Mouse (Mus musculus) left cerebral cortex, postnatal 25 days (tissue): ENCODE data around the gene Rsu1. TPM values are rescaled to one million over a fixed set of nuclear protein-coding genes. Genes with fewer than 3 reads are reported as not detected.

ENCODE experiments used
- DNase-seq, 2 experiments: peaks; one replicate each; pipeline ENCODE4 v3.0.0; 2022; ENCODE audit warnings: low spot score in 2 of 2, mixed read lengths in 1 of 2
- intact Hi-C: fragments of 180-260 bp; cut with DNase I; formaldehyde crosslinking; loops from one replicate; pipeline ENCODE4 v1.15.1; 2025
- total RNA-seq, 2 experiments: library from RNA; stranded (reverse); gene quantifications; 2 replicates each; pipeline ENCODE4 v1.2.3; 2021

Gene Rsu1
- total RNA-seq, 2 experiments from 2014 or later: 31.8 to 42.1 TPM

DNA sequence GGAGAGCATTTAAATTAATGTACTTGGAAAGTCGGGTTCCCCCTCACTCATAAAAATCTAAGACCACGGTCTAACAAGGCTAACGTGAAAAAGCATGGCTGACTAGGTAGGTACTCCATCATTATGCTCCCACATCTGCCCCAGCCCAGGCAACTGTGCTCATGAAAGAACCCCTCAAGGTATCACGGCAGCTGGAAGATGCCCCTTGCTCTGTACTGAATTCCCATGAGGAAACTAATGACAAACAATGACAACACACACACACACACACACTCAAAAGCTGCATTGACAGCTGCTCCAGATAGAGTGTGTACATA, 95.0 kb downstream of the Rsu1 start:
- intact Hi-C loops: no loop called here
- no peak for DNase-seq

DNA sequence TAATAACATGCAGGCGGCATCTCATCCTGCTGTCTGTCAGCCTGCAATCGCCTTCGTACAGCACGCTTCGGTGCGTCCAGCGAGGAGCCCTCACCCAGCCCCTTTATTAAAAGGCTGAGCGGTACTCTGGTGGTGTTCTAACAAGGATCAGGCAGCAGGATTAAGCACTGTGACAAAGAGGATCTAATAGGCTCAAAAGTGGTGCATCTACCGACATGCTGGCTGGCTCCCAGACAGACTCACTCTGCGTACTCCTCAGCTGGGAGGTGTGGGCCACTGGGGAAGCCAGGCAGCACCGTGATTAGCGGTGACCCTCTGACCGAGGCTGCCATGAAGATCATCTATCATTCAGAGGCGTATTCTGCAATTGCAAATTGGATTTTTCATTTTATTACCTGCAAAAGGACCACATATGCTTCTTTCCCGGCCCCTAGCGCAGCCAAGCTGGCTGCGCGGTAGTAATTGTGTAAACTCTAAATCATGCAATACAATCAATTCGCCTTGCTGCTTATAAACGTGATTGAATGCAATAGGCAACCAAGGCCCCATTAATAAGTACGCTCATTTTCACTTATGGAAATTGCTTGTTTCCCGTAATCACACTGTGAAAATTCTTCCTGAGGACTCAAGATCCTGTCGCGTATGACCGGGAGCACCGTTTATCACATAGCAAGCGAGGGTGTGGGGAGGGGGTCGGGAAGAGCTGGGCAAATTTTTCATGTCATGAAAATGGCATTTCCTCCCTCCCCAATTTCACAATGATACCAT, 95.5 kb downstream of the Rsu1 start:
- no peak for DNase-seq
- intact Hi-C loops: no loop called here

DNA sequence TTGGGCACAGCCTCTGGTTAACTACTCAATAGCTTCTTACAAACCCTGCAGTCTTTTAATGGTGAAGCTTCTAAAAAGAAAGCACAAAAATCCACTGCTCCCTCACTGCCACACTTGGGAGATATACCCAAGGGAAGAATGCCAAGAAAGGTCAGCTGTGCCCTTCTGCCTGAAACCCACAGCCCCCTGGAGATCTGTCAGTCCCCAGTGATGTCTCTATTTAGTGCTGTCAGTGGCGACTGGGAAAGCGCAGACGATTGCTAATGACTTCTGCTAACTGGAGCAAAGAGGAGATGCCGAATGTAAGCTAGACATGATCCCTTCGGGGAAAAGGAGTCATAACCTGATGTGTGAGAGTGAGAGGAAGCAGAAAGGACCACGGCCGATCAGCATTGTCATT, 96.8 kb downstream of the Rsu1 start:
- no peak for DNase-seq
- intact Hi-C loops: no loop called here

DNA sequence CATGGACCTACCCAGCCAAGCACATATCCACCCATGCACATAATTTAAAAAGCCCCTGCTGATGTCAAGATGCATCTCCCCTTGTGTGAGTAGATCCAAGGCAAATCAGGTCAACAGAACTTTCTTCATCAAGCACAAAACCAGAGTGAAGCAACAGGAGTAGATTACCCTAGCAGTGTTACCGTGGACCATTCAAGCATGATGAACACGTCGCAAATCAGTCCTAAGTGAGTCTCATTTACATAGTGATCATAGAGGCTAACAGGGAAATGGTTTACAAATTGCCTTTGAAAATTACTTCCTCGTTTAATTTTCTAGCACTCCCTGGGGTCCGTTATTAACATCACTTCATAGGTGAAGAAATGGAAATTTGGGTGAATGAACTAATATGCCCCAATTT, 100.6 kb downstream of the Rsu1 start:
- intact Hi-C loops: no loop called here
- DNase-seq: no peak

DNA sequence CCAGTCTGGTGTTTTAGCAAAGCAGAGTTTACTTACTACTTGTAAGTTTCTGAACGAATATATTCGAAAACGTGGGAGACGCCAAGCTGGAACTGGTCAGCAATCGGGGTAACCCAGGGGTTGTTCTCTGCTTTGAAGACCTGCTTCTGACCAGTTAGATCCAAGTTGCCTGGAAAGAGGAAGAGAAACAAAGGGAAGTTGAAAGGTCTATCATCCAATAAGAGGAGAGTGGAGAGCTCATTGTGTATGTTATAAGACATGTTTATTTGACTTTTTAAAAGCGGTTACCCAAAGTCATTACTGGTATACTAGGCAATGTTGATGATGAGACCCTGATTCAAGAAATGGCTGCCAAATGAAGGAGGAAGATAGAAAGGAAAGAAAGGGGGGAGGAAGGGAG, 101.3 kb downstream of the Rsu1 start:
- DNase-seq: no peak
- intact Hi-C loops: no loop called here

DNA sequence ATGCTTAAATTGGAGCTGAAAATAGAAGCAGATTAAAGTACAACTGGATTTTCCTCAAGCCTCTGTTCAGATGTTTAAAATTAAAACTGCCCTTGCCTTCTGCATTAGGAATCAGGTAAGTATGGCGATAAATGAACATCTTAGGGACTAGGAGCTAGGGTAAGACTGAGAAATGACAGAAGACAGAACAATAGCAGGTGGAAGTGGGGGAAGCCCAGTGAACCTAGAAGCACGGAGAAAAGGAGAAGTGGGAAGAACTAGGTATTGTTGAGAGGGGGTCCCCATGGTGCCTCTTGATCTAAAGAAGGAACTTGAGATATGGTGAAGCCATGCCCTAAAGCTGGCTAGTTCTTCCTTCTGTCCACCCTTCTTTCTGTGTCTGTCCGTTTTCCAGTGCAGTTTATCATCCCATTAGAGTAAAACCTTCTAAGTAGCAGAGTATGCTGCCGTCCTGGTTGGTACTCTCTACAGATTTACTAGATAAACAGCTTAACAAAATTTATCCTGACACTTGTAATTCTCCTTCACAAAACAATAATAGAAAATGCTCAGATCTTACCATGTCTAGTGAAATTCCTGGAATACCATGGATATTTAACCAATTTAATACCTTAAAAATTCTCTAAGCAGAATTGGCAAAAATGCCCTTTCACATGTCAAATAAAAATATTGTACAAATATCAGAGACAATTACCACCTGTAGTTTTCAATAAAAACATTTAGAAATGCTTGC, 101.9 kb downstream of the Rsu1 start:
- no peak for DNase-seq

DNA sequence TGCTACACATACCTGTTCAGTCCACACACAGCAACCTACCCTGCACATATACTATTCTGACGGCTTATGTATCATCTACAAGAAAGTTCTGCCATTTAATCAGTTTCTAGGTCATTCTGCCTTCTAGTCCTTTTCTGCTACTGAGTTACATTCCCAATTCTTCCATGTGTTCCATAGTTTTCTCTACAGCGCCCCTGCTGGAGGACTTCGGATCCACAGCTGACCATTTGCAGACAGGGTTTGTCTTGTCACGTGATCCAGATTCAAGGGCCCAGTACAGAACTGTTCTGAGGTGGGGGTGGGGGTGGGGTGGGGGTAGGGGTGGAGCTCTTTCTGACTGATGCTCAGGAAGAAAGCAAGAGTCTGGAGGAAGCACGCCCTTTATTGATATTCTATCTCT, 102.5 kb downstream of the Rsu1 start:
- intact Hi-C loops: no loop called here
- DNase-seq: no peak

More for the DNA sequence above, 101.9 kb downstream of the Rsu1 start:
- intact Hi-C loops: no loop called here

DNA sequence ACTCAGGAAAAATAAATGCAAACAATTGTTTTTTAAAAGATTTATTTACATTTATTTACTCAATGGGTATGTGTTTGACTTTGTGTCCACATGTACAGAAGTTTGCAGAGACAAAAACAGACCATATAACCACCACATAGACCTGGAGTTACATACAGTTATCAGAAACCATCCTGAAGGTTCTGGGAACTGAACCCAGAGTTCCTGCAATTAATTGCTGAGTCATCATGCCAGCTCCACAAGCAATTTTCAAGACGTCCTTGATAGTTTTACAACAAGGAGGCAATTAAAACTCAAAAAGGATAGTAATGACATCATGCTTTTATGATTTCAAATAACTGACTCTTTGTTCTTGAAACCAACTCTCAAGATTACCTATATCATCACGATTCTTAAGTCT, 109.5 kb downstream of the Rsu1 start:
- DNase-seq: no peak
- intact Hi-C loops: no loop called here

DNA sequence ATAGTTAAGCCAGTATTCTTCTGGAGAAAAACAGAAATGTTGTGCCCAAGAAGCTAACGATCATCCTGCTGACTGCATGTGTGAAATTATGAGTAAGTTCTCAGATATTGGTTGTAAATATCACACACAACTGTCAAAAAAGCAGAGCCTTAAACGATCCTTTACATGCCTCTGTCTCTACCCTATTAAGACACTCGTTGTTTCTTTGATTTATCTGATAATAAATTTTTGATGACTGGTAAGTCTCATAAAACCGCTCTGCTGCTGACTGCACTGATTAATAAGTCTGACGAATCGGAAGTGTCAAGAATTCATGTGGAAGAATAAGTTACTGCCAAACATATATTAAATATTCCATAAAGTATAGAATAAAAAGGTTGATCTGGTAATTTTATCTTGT, 126.0 kb downstream of the Rsu1 start:
- DNase-seq: no peak
- intact Hi-C loops: no loop called here

DNA sequence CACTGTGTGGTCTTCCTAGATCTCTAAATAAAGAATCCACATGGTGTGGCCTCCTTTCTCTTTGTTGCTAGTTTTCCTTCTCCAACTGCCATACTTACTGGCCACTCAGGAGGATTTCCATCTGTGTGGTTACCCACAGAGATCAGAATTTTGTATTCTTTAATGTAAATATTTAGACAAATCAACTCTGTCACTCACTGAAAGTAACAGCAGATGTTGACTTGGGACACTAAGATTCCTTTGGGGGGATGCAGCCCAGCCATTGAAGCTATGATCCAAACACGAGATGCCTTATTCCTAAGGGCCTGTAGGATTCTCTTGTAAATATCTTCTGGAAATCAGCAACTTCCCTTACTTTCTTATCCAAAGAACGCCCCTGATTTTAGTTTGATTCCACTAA, 136.3 kb downstream of the Rsu1 start:
- DNase-seq: no peak
- intact Hi-C loops: no loop called here

DNA sequence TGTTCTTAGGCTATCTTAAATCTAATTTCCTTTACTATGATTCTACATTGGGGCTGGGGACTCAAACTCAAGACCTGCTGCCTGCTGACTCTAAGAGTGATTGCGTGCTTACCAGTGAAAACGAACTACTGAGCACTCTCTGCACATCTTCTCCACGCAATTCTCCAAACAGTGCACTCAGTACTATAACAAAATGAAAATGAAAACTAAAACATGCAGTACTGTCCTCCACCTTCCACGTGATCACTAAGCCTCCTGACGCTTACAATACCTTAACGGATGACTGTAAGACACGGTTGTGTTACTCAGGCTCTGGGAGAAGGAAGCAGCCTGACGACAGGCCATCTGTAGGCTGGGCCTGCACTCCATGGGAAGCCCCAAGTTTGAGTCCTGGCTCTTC, 138.4 kb downstream of the Rsu1 start:
- intact Hi-C loops: no loop called here
- DNase-seq: no peak

DNA sequence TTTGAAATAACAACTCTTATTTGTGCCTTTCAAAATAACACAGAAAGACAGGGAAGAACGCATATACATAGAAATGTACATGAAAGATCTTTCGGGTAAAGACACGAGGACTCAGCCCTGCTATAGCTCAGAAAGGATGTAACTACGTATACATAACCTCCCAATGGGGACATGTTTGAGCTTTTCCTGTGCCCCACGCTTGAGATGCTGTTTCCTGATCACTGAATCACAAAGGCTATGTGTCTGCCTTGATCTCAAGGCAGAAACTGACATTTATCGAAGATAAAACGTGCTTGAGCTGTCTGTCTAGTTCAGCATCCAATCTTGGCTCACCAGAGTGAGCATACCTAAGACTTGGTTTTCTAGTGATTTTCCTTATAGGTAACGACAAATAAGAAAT, 138.8 kb downstream of the Rsu1 start:
- no peak for DNase-seq
- intact Hi-C loops: no loop called here

DNA sequence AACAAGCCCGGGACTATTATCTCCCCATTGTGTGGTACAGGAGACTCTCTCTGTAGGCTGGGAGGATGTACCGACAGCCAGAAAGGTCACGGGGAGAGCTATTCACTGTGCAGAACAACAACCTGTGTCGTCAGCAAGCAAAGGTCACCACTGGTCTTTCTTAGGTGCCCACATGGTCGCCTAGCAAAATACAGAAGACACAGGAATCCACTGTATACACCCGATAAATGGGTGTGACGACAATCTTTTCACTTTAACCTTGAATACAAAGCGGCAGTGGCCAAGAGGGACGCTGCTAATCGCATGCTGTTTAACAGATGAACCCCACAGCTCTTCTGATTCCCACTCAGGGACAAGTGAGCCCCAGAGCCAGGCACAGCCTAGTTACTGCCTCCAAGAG, 141.4 kb downstream of the Rsu1 start:
- intact Hi-C loops: no loop called here

DNA sequence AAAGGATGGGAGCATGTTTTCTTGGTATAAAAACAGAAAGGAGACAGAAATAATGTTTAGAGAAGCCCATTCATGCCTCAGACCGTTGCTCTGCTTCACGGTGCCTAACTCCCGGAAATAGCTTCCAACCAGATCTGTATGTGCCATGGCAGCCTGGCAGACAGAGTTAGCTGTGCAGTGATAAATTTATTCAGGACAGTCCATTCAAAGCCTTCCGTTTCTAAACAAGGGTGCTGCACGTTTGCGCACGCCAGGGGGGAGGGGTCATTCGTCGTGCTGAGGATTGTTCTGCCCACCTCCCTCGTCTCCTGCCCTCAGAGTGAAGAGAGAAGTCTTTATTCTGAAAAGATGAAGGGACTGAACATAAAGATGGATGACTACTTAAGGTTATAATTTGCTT, 141.9 kb downstream of the Rsu1 start:
- intact Hi-C loops: no loop called here
- DNase-seq: peak; percentile 18 to 53

More for the DNA sequence above, 141.4 kb downstream of the Rsu1 start:
- DNase-seq: no peak

DNA sequence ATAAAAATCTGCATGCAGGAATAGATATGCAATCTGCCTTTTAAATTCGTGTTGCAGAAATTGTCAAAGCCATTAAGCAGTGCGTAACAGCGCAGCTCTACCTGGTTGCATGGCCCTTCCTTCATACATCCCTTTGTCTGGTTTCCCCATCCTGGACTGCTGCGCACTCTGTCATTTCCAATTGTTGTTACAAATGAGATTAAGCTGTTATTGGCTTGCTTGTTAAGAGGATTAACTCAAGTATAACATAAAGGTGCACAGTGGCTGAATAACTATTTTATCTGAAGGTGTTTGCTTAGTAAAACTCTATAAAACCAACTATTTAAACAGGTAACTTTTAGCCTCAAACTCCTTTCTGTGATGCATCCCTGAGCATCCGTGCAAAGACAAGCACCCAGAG, 150.8 kb downstream of the Rsu1 start:
- intact Hi-C loops: no loop called here

DNA sequence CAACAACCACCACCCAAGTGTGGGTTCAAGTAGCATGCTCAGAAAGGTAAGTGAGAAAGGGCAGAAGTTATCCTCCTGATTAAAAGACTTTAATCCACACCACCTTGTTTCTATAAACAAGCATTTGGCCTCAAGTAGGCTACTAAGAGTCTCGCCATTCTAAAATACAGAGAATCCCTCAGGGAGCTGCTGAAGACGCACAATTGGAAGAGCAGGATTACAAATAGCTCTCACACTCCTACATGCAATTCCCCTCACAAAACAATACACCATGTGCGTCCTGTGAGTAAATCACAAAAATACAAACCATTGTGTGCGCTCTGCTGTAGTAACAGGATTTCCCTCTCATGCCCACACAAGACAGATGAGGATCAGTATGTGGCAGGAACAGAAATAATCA, 153.3 kb downstream of the Rsu1 start:
- DNase-seq: no peak

More for the DNA sequence above, 150.8 kb downstream of the Rsu1 start:
- no peak for DNase-seq

DNA sequence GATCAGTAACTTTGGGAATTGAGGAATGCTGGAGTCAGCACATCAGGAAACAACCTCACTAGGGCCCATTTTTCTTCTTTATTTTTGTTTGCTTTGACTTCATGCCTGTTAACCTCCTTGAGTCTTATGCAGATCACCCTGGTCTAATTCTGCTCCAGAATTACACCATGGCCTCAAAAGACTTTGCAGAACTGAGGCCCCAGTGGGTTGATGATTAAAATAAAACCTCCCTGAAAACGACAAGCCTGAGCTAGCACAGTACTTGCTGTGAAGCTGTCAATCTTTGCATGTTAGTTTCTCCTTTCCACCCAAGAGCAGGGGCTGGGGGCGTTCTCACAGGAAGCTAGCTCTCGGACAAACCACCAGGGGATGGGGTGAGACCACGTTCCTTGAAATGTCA, 164.7 kb downstream of the Rsu1 start:
- no peak for DNase-seq
- intact Hi-C loops: no loop called here

More for the DNA sequence above, 153.3 kb downstream of the Rsu1 start:
- intact Hi-C loops: no loop called here

DNA sequence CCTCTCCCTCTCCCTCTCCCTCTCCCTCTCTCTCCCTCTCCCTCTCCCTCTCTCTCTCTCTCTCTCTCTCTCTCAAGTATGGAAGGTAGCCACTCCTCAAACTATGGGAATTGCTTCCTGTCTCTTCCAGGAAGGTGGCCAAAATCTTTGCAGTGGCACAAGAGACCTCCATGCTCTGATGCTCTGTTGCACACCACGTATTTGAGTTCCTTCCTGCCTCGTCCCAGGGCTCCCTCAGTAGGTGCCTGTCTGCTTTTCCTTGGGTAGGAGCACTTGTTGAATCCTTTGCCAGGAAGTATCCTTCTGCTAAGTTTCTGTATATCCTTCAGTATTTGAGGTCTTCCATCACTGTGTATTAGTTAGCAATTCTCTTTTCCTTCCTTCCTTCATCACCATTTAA, 166.8 kb downstream of the Rsu1 start:
- DNase-seq: no peak
- intact Hi-C loops: loop anchor here (5.0 kb wide), 1 partner anchor 83 kb away; no protein-coding TSS in a partner anchor

DNA sequence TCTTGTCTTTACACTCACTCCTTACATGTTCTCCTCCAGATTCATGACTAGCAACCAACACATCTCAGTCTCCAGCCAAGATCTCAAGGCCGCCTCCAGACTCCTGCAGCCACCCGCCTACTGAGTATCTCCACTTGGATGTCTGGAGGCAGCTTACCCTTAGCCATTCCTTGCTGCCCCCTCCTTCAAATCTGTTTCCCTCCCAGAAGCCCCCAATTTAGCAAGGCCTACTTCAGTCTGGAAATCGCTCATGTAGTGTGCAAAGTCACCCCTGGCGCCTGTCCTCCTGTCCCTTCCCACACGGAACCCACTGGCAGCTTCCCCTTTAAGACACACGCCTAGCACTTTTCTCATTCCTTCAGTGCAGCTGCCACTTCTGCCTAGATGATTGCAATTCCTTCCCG, 167.4 kb downstream of the Rsu1 start:
- DNase-seq: peak; percentile 36 to 94
- intact Hi-C loops: loop anchor here (1.0 to 5.0 kb wide), 3 partner anchors 43 to 92 kb away; partner anchors contain the start of gene C1ql3

DNA sequence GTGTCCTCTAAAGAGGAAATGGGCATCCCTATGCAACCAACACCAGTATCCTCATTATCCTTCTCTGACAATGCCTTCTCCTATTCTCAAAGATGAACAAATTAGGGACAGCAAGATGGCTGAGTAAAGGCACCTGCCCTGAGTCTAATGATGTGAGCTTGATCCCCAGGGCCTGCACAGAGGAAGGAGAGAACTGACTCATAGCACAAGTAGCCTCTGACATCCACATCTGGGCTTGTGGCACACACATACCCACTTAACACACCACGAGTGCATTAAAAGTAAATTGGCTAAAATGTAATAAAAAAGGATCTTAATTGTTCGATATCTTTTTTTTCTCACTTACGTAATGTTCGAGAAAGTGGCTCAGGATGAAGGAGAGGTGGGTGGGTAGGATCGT, 177.2 kb downstream of the Rsu1 start:
- no peak for DNase-seq
- intact Hi-C loops: no loop called here

DNA sequence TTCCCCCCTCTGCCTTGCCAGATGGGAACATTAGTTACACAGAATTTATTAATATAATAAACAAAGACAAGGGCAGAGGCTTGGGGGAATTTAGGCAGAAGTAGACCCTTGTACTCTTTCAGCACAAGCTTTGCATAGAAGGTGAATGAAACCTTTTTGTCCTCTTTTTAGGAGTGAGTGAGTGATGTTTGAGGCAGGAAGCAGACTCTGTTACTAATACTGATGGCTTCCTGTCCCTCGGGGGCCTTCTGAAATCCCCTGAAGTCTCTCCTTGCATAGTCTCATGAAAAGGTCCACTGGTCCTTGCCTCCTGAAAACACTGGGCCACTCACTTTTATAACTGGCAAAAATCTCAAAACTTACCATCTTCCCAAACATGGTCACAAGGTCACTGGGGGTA, 177.6 kb downstream of the Rsu1 start:
- DNase-seq: no peak
- intact Hi-C loops: no loop called here
